Mouse (Mus musculus) ES-CJ7 (cell line): ENCODE results near the gene Bicc1.

ENCODE experiments used
- DNase-seq: peaks from one replicate; pipeline ENCODE4 v3.0.0; 2011; ENCODE audit warnings: low read depth, low spot score

The Bicc1 gene

GRCm38 (mm10) chr10:71122480-71122879 lies 37.0 kb downstream of the Bicc1 start:
- DNase-seq: no peak

- DNase-seq: no peak
These were observed 38.7 kb downstream of the Bicc1 start for GRCm38 (mm10) chr10:71120769-71121165.

- DNase-seq: no peak
These were observed 39.3 kb downstream of the Bicc1 start for GRCm38 (mm10) chr10:71120121-71120768.

GRCm38 (mm10) chr10:71119120-71119847 lies 40.2 kb downstream of the Bicc1 start:
- no peak for DNase-seq

GRCm38 (mm10) chr10:71117766-71118165 lies 41.7 kb downstream of the Bicc1 start:
- DNase-seq: no peak

- no peak for DNase-seq
These were observed 45.1 kb downstream of the Bicc1 start for GRCm38 (mm10) chr10:71114260-71114920.

- DNase-seq: peak; percentile 21
These were observed 52.9 kb downstream of the Bicc1 start for GRCm38 (mm10) chr10:71106491-71107205.

- DNase-seq: peak; percentile 67
These were observed 54.7 kb downstream of the Bicc1 start for GRCm38 (mm10) chr10:71104791-71105190.

- DNase-seq: no peak
These were observed 58.5 kb downstream of the Bicc1 start for GRCm38 (mm10) chr10:71100815-71101499.

- no peak for DNase-seq
These were observed 64.7 kb downstream of the Bicc1 start for GRCm38 (mm10) chr10:71094707-71095254.

GRCm38 (mm10) chr10:71093312-71093711 lies 66.2 kb downstream of the Bicc1 start:
- DNase-seq: peak; percentile 18

- DNase-seq: no peak
These were observed 72.2 kb downstream of the Bicc1 start for GRCm38 (mm10) chr10:71087359-71087716.

GRCm38 (mm10) chr10:71086571-71087358 lies 72.7 kb downstream of the Bicc1 start:
- no peak for DNase-seq

GRCm38 (mm10) chr10:71082986-71083385 lies 76.5 kb downstream of the Bicc1 start:
- no peak for DNase-seq

- DNase-seq: no peak
These were observed 80.6 kb downstream of the Bicc1 start for GRCm38 (mm10) chr10:71078856-71079255.

- no peak for DNase-seq
These were observed 94.5 kb downstream of the Bicc1 start for GRCm38 (mm10) chr10:71065009-71065408.

GRCm38 (mm10) chr10:71064576-71064975 lies 94.9 kb downstream of the Bicc1 start:
- DNase-seq: no peak

- DNase-seq: no peak
These were observed 97.3 kb downstream of the Bicc1 start for GRCm38 (mm10) chr10:71062151-71062550.

GRCm38 (mm10) chr10:71060269-71060668 lies 99.2 kb downstream of the Bicc1 start:
- no peak for DNase-seq

GRCm38 (mm10) chr10:71058616-71059247 lies 100.8 kb downstream of the Bicc1 start:
- DNase-seq: no peak
